In the genomic region with DNA sequence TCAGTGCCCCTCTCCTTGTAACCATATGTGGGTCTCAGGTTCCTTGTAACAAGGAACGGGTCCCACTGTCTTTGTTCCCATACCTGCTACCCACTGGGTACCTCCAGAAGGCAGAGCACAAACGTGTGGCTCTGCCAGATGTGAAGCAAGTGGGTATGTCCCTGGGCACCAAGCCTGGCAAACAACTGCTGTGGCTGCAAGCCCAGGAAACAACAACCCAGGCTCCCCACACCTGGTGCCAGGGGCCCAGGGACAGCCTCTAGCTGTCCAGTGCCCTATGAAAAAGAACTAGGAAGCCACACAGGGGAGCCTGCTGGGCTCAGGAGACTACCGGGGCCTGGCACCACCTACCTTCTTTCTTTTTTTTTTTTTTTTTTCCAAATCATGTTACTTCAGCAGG, we compare ENCODE assay signal across 18 mouse cellular contexts. TPM values are rescaled to one million over a fixed set of nuclear protein-coding genes. Genes with fewer than 3 reads are reported as not detected.
A peak's percentile ranks its signal among the peaks of the same experiment; 100 is the strongest.
DNase-seq lines count a peak whose midpoint lies in the region; ATAC-seq and TF ChIP-seq lines count a peak whose summit lies in the region.
"Had no signal": no experiment of that assay in that cellular context is flagged by ENCODE, and none has a peak within 500 bp of the region (broad histone marks: within the 10 kb centered on the region; RNA-seq: fewer than 3 reads in every experiment).

No protein-coding gene starts in this region.

- peaks cover 7% of the 10 kb centered on the region; the same call in 1 of the 2 replicates for H3K27me3 ChIP-seq in liver, adult 2 months (ENCODE audit: control insufficient read depth, insufficient read depth, low read length)
- H3K27me3 ChIP-seq in liver, embryonic 11.5 days (replicated peaks; ENCODE audit: control insufficient read depth, insufficient read depth, low read length) = peaks cover 73% of the 10 kb centered on the region

- peak; percentile 73 for DNase-seq in adrenal gland, postnatal 10 days
- no peak for DNase-seq in adrenal gland, adult 18-20 months (ENCODE audit: low spot score in 2 of 2)
- peak; percentile 80 for DNase-seq in liver, adult 2 months (ENCODE audit: extremely low read depth, low read depth, low spot score)
- DNase-seq in liver, embryonic 11.5 days (ENCODE audit: low spot score) = no peak
- peak; percentile 30 for DNase-seq in adipocyte (ENCODE audit: low spot score)
- DNase-seq in right cerebral cortex, postnatal 25 days = no peak
- DNase-seq: cerebellum, adult 11-12 months; cerebellum, adult 2 months; cerebellum, adult 9-10 months; cerebellum, postnatal 10 days; cerebellum, postnatal 25 days; forebrain, postnatal 0 days had no signal

- no peaks in the 10 kb centered on the region for H3K79me2 ChIP-seq in liver, adult 2 months (ENCODE audit: control insufficient read depth, insufficient read depth, low read length)

- no peaks in the 10 kb centered on the region for H3K36me3 ChIP-seq in liver, adult 2 months (ENCODE audit: control insufficient read depth, insufficient read depth, low read length)
- H3K36me3 ChIP-seq in liver, embryonic 11.5 days (ENCODE audit: control insufficient read depth, insufficient read depth, low read length) = no peaks in the 10 kb centered on the region
- H3K36me3 ChIP-seq: embryonic facial prominence, embryonic 10.5 days; embryonic facial prominence, embryonic 12.5 days; forebrain, embryonic 15.5 days had no signal

- TF ChIP-seq POLR2A in liver, adult 2 months (IDR thresholded peaks at IDR 0.05; ENCODE audit: extremely low read depth, insufficient read depth, low read length) = no peak

- H3K4me1 ChIP-seq in liver, adult 2 months (ENCODE audit: control insufficient read depth, insufficient read depth, low read length) = no peaks in the 10 kb centered on the region
- H3K4me1 ChIP-seq in liver, embryonic 11.5 days (replicated peaks; ENCODE audit: control insufficient read depth, insufficient read depth, low read length) = no peaks in the 10 kb centered on the region; the same call in 1 of the 2 replicates

- no peak overlapping the region for H3K9ac ChIP-seq in liver, adult 2 months (ENCODE audit: low read depth, low read length)
- no peak overlapping the region for H3K9ac ChIP-seq in liver, embryonic 11.5 days (ENCODE audit: low read depth, low read length)
- H3K9ac ChIP-seq: embryonic facial prominence, embryonic 12.5 days; forebrain, embryonic 13.5 days; forebrain, embryonic 15.5 days; forebrain, postnatal 0 days had no signal

- no peak for ATAC-seq in liver, embryonic 11.5 days (replicated peaks; ENCODE audit: low FRiP score)
- ATAC-seq: forebrain, embryonic 13.5 days; forebrain, embryonic 15.5 days; forebrain, postnatal 0 days had no signal

- TF ChIP-seq CTCF in liver, adult 2 months (IDR thresholded peaks at IDR 0.05; ENCODE audit: low read depth, low read length) = no peak

- no peaks in the 10 kb centered on the region for H3K9me3 ChIP-seq in liver, embryonic 11.5 days (ENCODE audit: control insufficient read depth, low read length)
- H3K9me3 ChIP-seq: embryonic facial prominence, embryonic 10.5 days; embryonic facial prominence, embryonic 12.5 days; forebrain, embryonic 13.5 days; forebrain, embryonic 15.5 days had no signal

- H3K4me2 ChIP-seq in liver, embryonic 11.5 days = no peak overlapping the region
- H3K4me2 ChIP-seq: embryonic facial prominence, embryonic 12.5 days; forebrain, embryonic 13.5 days; forebrain, embryonic 15.5 days had no signal

- H3K27ac ChIP-seq in liver, adult 2 months (replicated peaks; ENCODE audit: insufficient read depth, low read depth, low read length) = no peak overlapping the region
- no peak overlapping the region for H3K27ac ChIP-seq in liver, embryonic 11.5 days (ENCODE audit: low read depth, low read length)
- H3K27ac ChIP-seq: embryonic facial prominence, embryonic 10.5 days; embryonic facial prominence, embryonic 12.5 days; forebrain, embryonic 13.5 days; forebrain, embryonic 15.5 days had no signal

- H3K4me3 ChIP-seq in liver, adult 2 months (ENCODE audit: insufficient read depth, low read depth, low read length) = no peak overlapping the region
- no peak overlapping the region for H3K4me3 ChIP-seq in liver, embryonic 11.5 days (ENCODE audit: low read depth, low read length)
- H3K4me3 ChIP-seq: embryonic facial prominence, embryonic 12.5 days; forebrain, embryonic 13.5 days; forebrain, embryonic 15.5 days had no signal

- WGBS in liver, adult 2 months = 26% methylated on average over 3 of the region's 3 CpGs
- WGBS in liver, embryonic 11.5 days = 56% methylated on average over 3 of the region's 3 CpGs

RNA-seq across cellular contexts. Expression of a gene that starts 54.9 kb away (rescaled TPM):
- total RNA-seq in adrenal gland, postnatal 10 days (2021) = under 1 TPM in 1 of 2 experiments, not detected in 1; 0.18 TPM
- not detected for total RNA-seq in adrenal gland, adult 18-20 months (2021)
- 0.07 TPM in 1 of 2 replicates, not detected in the other for total RNA-seq in liver, adult 2 months (2014; rRNA removed)
- 0.21 and 0.29 TPM in 2 replicates for polyA plus RNA-seq in liver, adult 2 months (2012; rRNA removed)
- polyA plus RNA-seq in liver, embryonic 11.5 days (2014; fragmentation: Nextera tagmentation; extraction: Ambion mirVana) = 0.19 and 0.40 TPM in 2 replicates
- total RNA-seq: adrenal gland, postnatal 36 days; forebrain, postnatal 0 days; MEL had no signal
- polyA plus RNA-seq: forebrain, embryonic 13.5 days; forebrain, embryonic 15.5 days had no signal

Comparison
In these comparisons a context has a peak if more than half of its experiments do, and no peak if none do; other contexts are left out.
1. DNase-seq: peak in adrenal gland, postnatal 10 days (single experiment), liver, adult 2 months (single experiment) and adipocyte (single experiment); none in adrenal gland, adult 18-20 months (0 of 2), liver, embryonic 11.5 days (single experiment) and right cerebral cortex, postnatal 25 days (single experiment).